Mouse (Mus musculus) lung, embryonic 14.5 days (tissue): ENCODE measurements around the gene Vmn1r21. TPM values are rescaled to one million over a fixed set of nuclear protein-coding genes. Genes with fewer than 3 reads are reported as not detected.

ENCODE experiments used
- ATAC-seq: fragments of 200-750 bp; cut with Nextera tagmentation; 2 replicates; pipeline ENCODE4 v1.8.0; 2017; ENCODE audit warnings: mild to moderate bottlenecking, moderate TSS enrichment, moderate library complexity; ENCODE audit not compliant: insufficient read depth
- DNase-seq: peaks from one replicate; pipeline ENCODE4 v3.0.0-alpha.2; 2015
- H3K27ac ChIP-seq: fragments of 300-500 bp; sonication (generic); 2 replicates; pipeline ENCODE4 v1.5.1; 2014; ENCODE audit warnings: low read depth, mild to moderate bottlenecking, moderate library complexity
- H3K27me3 ChIP-seq: fragments of 300-500 bp; sonication (generic); 2 replicates; pipeline ENCODE4 v1.6.1; 2014; ENCODE audit warnings: low read length, control low read depth; ENCODE audit not compliant: insufficient read depth
- H3K36me3 ChIP-seq: fragments of 300-500 bp; sonication (generic); 2 replicates; pipeline ENCODE4 v1.6.1; 2014; ENCODE audit warnings: control low read depth; ENCODE audit not compliant: insufficient read depth
- H3K4me1 ChIP-seq: fragments of 300-500 bp; sonication (generic); 2 replicates; pipeline ENCODE4 v1.6.1; 2014; ENCODE audit warnings: antibody characterized with exemption, control low read depth; ENCODE audit not compliant: insufficient read depth
- H3K4me2 ChIP-seq: fragments of 300-500 bp; sonication (generic); 2 replicates; pipeline ENCODE4 v1.6.1; 2014; ENCODE audit warnings: mild to moderate bottlenecking
- H3K4me3 ChIP-seq: fragments of 300-500 bp; sonication (generic); 2 replicates; pipeline ENCODE4 v1.5.1; 2014; ENCODE audit warnings: low read depth, low read length
- H3K9ac ChIP-seq: fragments of 300-500 bp; sonication (generic); 2 replicates; pipeline ENCODE4 v1.6.1; 2014
- H3K9me3 ChIP-seq: fragments of 300-500 bp; sonication (generic); 2 replicates; pipeline ENCODE4 v1.6.1; 2016; ENCODE audit warnings: low read depth, low read length, control low read depth
- CTCF ChIP-seq: IDR thresholded peaks from 2 replicates; pipeline ENCODE4 v1.5.1; 2016; ENCODE audit warnings: antibody characterized with exemption, low read depth
- WGBS: fragments of 180-500 bp; shearing (Covaris S2); extraction: QIAGEN DNeasy Blood & Tissue Kit; methylation state at CpG from one replicate; pipeline ENCODE4 v1.1.7; 2014; 5-methylcytosine and 5-hydroxymethylcytosine counted together
- polyA plus RNA-seq: library from polyadenylated mRNA; unstranded; fragments of >200 nt; fragmentation: Nextera tagmentation; extraction: Ambion mirVana; gene quantifications from 2 replicates; pipeline ENCODE4 v1.2.1, GENCODE M21; 2014

Vmn1r21 gene
- polyA plus RNA-seq, 1 experiment from 2014 or later = not detected

- 10% methylated on average over 3 of the region's 3 CpGs for WGBS
These were observed 26.7 kb downstream of the Vmn1r21 start for GRCm38 (mm10) chr6:57823461-57823860.

GRCm38 (mm10) chr6:57822648-57823410, 27.3 kb downstream of the Vmn1r21 start:
- peak; percentile 69 for ATAC-seq
- Histone ChIP-seq H3K9ac (peak overlapping the region; percentile 14; the same call in 1 of the 2 replicates), H3K4me3 (peak overlapping the region; percentile 22), H3K27me3 (no peaks in the 10 kb centered on the region), H3K9me3 (no peaks in the 10 kb centered on the region), H3K4me1 (no peaks in the 10 kb centered on the region), H3K4me2 (peak overlapping the region; percentile 70), H3K36me3 (no peaks in the 10 kb centered on the region), H3K27ac (0 out of 2 replicates have a peak overlapping the region, but pooled peaks have one; percentile 9)
- peak; percentile 69 for DNase-seq
- TF ChIP-seq CTCF = no peak
- WGBS = 36% methylated on average over 5 of the region's 5 CpGs

More at GRCm38 (mm10) chr6:57823461-57823860, 26.7 kb downstream of the Vmn1r21 start:
- TF ChIP-seq CTCF = no peak
- Histone ChIP-seq H3K4me3 (peak overlapping the region; percentile 22), H3K36me3 (no peaks in the 10 kb centered on the region), H3K4me1 (no peaks in the 10 kb centered on the region), H3K9ac (peak overlapping the region; percentile 14; the same call in 1 of the 2 replicates), H3K27ac (no peak overlapping the region), H3K27me3 (no peaks in the 10 kb centered on the region), H3K9me3 (no peaks in the 10 kb centered on the region), H3K4me2 (peak overlapping the region; percentile 70)
- ATAC-seq = no peak
- DNase-seq = peak; percentile 16

- Histone ChIP-seq H3K9me3 (no peaks in the 10 kb centered on the region; the same call in 1 of the 2 replicates), H3K27ac (no peak overlapping the region), H3K27me3 (no peaks in the 10 kb centered on the region), H3K9ac (no peak overlapping the region), H3K4me3 (no peak overlapping the region), H3K4me2 (no peak overlapping the region), H3K4me1 (0 out of 2 replicates have a peak, but pooled peaks cover 2% of the 10 kb centered on the region), H3K36me3 (no peaks in the 10 kb centered on the region)
- no peak for TF ChIP-seq CTCF
- WGBS = 65% methylated on average over 2 of the region's 2 CpGs
- no peak for DNase-seq
- no peak for ATAC-seq
These were observed 35.7 kb downstream of the Vmn1r21 start for GRCm38 (mm10) chr6:57814436-57814940.

- H3K4me1 ChIP-seq = 0 out of 2 replicates have a peak, but pooled peaks cover 2% of the 10 kb centered on the region
- DNase-seq = no peak
- no peaks in the 10 kb centered on the region; the same call in 1 of the 2 replicates for H3K9me3 ChIP-seq
- no peaks in the 10 kb centered on the region for H3K27me3 ChIP-seq
- ATAC-seq = no peak
- no peaks in the 10 kb centered on the region for H3K36me3 ChIP-seq
- H3K27ac ChIP-seq = no peak overlapping the region
- TF ChIP-seq CTCF = no peak
- 63% methylated on average over 3 of the region's 3 CpGs for WGBS
- no peak overlapping the region for H3K4me3 ChIP-seq
- no peak overlapping the region for H3K4me2 ChIP-seq
- no peak overlapping the region for H3K9ac ChIP-seq
These were observed 38.1 kb downstream of the Vmn1r21 start for GRCm38 (mm10) chr6:57811748-57812730.

GRCm38 (mm10) chr6:57805218-57806069, 44.7 kb downstream of the Vmn1r21 start:
- no peak overlapping the region for H3K27ac ChIP-seq
- no peak overlapping the region for H3K4me3 ChIP-seq
- no peak overlapping the region for H3K9ac ChIP-seq
- ATAC-seq = no peak
- no peak for TF ChIP-seq CTCF
- H3K27me3 ChIP-seq = no peaks in the 10 kb centered on the region
- H3K4me2 ChIP-seq = no peak overlapping the region
- no peaks in the 10 kb centered on the region for H3K4me1 ChIP-seq
- DNase-seq = no peak
- no peaks in the 10 kb centered on the region; the same call in 1 of the 2 replicates for H3K9me3 ChIP-seq
- 85% methylated on average over 5 of the region's 5 CpGs for WGBS
- H3K36me3 ChIP-seq = no peaks in the 10 kb centered on the region

GRCm38 (mm10) chr6:57803130-57803529, 47.0 kb downstream of the Vmn1r21 start:
- no peak for ATAC-seq
- TF ChIP-seq CTCF = no peak

More at GRCm38 (mm10) chr6:57803130-57803529, 47.0 kb downstream of the Vmn1r21 start:
- Histone ChIP-seq H3K4me1 (no peaks in the 10 kb centered on the region), H3K27ac (no peak overlapping the region), H3K36me3 (no peaks in the 10 kb centered on the region), H3K9me3 (no peaks in the 10 kb centered on the region), H3K4me2 (no peak overlapping the region), H3K4me3 (no peak overlapping the region), H3K9ac (no peak overlapping the region), H3K27me3 (no peaks in the 10 kb centered on the region)
- no peak for DNase-seq
- 69% methylated on average over 2 of the region's 2 CpGs for WGBS
